Mouse (Mus musculus) T-helper 1 cell (primary cell): ENCODE results near the gene Hectd4.
"Not testable (repeated sequence)": the region's sequence is repeated elsewhere in the genome, so short reads cannot be mapped to it uniquely, and the experiment has no call there.

Experiments used
- in situ Hi-C: fragments of 300-600 bp; cut with MboI, MseI; formaldehyde crosslinking; loops from one replicate; pipeline ENCODE4 v1.15.1; 2025; ENCODE audit warnings: high pct_unique_total_duplicates

The Hectd4 gene

GRCm38 (mm10) chr5:121205537-121206130, 14.4 kb upstream of the Hectd4 start:
- in situ Hi-C loops = not testable (repeated sequence)

- in situ Hi-C loops = no loop called here
Observed at GRCm38 (mm10) chr5:121206540-121206939, 13.5 kb upstream of the Hectd4 start.

GRCm38 (mm10) chr5:121206984-121207383, 13.0 kb upstream of the Hectd4 start:
- in situ Hi-C loops = no loop called here

GRCm38 (mm10) chr5:121209755-121210600, 10.0 kb upstream of the Hectd4 start:
- in situ Hi-C loops = no loop called here

- in situ Hi-C loops = no loop called here
Observed at GRCm38 (mm10) chr5:121210601-121210924, 9.5 kb upstream of the Hectd4 start.

- in situ Hi-C loops = no loop called here
Observed at GRCm38 (mm10) chr5:121212108-121212507, 7.9 kb upstream of the Hectd4 start.

- in situ Hi-C loops = no loop called here
Observed at GRCm38 (mm10) chr5:121214707-121215106, 5.3 kb upstream of the Hectd4 start.

- in situ Hi-C loops = no loop called here
Observed at GRCm38 (mm10) chr5:121215380-121216125, 4.5 kb upstream of the Hectd4 start.

- in situ Hi-C loops = no loop called here
Observed at GRCm38 (mm10) chr5:121216126-121216446, 3.9 kb upstream of the Hectd4 start.

GRCm38 (mm10) chr5:121216584-121217312, 3.3 kb upstream of the Hectd4 start:
- in situ Hi-C loops = not testable (repeated sequence)

GRCm38 (mm10) chr5:121217313-121217634, 2.7 kb upstream of the Hectd4 start:
- in situ Hi-C loops = no loop called here

GRCm38 (mm10) chr5:121219190-121219589, 829 bp upstream of the Hectd4 start:
- in situ Hi-C loops = no loop called here

- in situ Hi-C loops = no loop called here
Observed at GRCm38 (mm10) chr5:121220732-121221301, 798 bp downstream of the Hectd4 start.

- in situ Hi-C loops = no loop called here
Observed at GRCm38 (mm10) chr5:121221328-121221850, 1.4 kb downstream of the Hectd4 start.

GRCm38 (mm10) chr5:121224020-121224419, 4.0 kb downstream of the Hectd4 start:
- in situ Hi-C loops = not testable (repeated sequence)

GRCm38 (mm10) chr5:121224856-121225255, 4.8 kb downstream of the Hectd4 start:
- in situ Hi-C loops = no loop called here

GRCm38 (mm10) chr5:121225854-121226253, 5.8 kb downstream of the Hectd4 start:
- in situ Hi-C loops = no loop called here

GRCm38 (mm10) chr5:121226406-121226805, 6.4 kb downstream of the Hectd4 start:
- in situ Hi-C loops = no loop called here

GRCm38 (mm10) chr5:121226845-121227244, 6.8 kb downstream of the Hectd4 start:
- in situ Hi-C loops = no loop called here

- in situ Hi-C loops = not testable (repeated sequence)
Observed at GRCm38 (mm10) chr5:121227330-121227729, 7.3 kb downstream of the Hectd4 start.

- in situ Hi-C loops = no loop called here
Observed at GRCm38 (mm10) chr5:121229182-121229581, 9.2 kb downstream of the Hectd4 start.

- in situ Hi-C loops = no loop called here
Observed at GRCm38 (mm10) chr5:121230811-121231210, 10.8 kb downstream of the Hectd4 start.
